Mouse (Mus musculus) stomach, embryonic 16.5 days (tissue): ENCODE results near the gene Olfr551. TPM values are rescaled to one million over a fixed set of nuclear protein-coding genes. Genes with fewer than 3 reads are reported as not detected.
"Not testable (repeated sequence)": the region's sequence is repeated elsewhere in the genome, so short reads cannot be mapped to it uniquely, and the experiment has no call there.

Source experiments
- ATAC-seq: fragments of 200-750 bp; cut with Nextera tagmentation; 2 replicates; pipeline ENCODE4 v1.8.0; 2017; ENCODE audit warnings: moderate number of reproducible peaks, moderate TSS enrichment; ENCODE audit not compliant: insufficient read depth, low FRiP score
- H3K27ac ChIP-seq: fragments of 300-500 bp; sonication (generic); 2 replicates; pipeline ENCODE4 v1.5.1; 2014; ENCODE audit warnings: low read length
- H3K27me3 ChIP-seq: fragments of 300-500 bp; sonication (generic); 2 replicates; pipeline ENCODE4 v1.6.1; 2014; ENCODE audit warnings: low read length, control low read depth, mixed read lengths; ENCODE audit not compliant: control insufficient read depth, insufficient read depth
- H3K36me3 ChIP-seq: fragments of 300-500 bp; sonication (generic); 2 replicates; pipeline ENCODE4 v1.6.1; 2014; ENCODE audit warnings: low read length; ENCODE audit not compliant: control insufficient read depth, insufficient read depth
- H3K4me1 ChIP-seq: fragments of 300-500 bp; sonication (generic); 2 replicates; pipeline ENCODE4 v1.6.1; 2014; ENCODE audit warnings: low read length, control low read depth, mixed read lengths; ENCODE audit not compliant: control insufficient read depth, insufficient read depth
- H3K4me2 ChIP-seq: fragments of 300-500 bp; sonication (generic); 2 replicates; pipeline ENCODE4 v1.6.1; 2014; ENCODE audit warnings: low read depth, low read length, mixed read lengths
- H3K4me3 ChIP-seq: fragments of 300-500 bp; sonication (generic); replicated peaks from 2 replicates; pipeline ENCODE4 v1.5.1; 2014; ENCODE audit warnings: mild to moderate bottlenecking, low read length
- H3K9ac ChIP-seq: fragments of 300-500 bp; sonication (generic); 2 replicates; pipeline ENCODE4 v1.6.1; 2014; ENCODE audit warnings: low read length
- H3K9me3 ChIP-seq: fragments of 300-500 bp; sonication (generic); replicated peaks from 2 replicates; pipeline ENCODE4 v1.6.1; 2016; ENCODE audit warnings: low read length, control low read depth; ENCODE audit not compliant: control insufficient read depth
- WGBS: fragments of 180-500 bp; shearing (Covaris S2); extraction: QIAGEN DNeasy Blood & Tissue Kit; methylation state at CpG from one replicate; pipeline ENCODE4 v1.1.7; 2014; 5-methylcytosine and 5-hydroxymethylcytosine counted together
- polyA plus RNA-seq: library from polyadenylated mRNA; unstranded; fragments of >200 nt; fragmentation: Nextera tagmentation; extraction: Ambion mirVana; gene quantifications from 2 replicates; pipeline ENCODE4 v1.2.1, GENCODE M21; 2015

Olfr551 gene
- polyA plus RNA-seq = not detected in 2 replicates

DNA sequence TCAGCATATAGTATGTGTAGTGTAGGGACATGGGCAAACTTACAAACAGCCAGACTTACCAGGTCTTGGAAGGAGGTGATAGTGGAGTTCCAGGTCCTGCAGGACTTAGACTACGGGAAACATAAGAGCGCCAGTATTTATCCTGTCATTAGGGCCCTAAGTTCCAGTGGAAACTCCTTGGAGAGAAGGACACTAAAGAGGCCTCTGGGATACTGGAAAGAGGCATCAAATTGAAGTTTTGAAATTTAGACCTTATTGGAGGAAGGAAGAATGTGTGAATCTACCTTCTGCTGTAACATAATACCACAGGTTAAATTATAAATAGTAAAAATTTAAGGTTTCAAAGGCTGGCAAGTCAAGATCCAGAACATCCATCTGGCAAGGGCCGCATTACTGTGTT is at the start of gene Olfr551:
Olfr551 (minus strand) TSS at position 101 of the 400 bp plus-strand sequence.
- 88% methylated on average over 3 of the region's 3 CpGs for WGBS
- H3K27ac ChIP-seq = no peak within 1 kb of the TSS
- no peak for ATAC-seq
- no peaks in the 10 kb centered on the region for H3K27me3 ChIP-seq
- no peaks in the 10 kb centered on the region for H3K36me3 ChIP-seq
- no peaks in the 10 kb centered on the region for H3K4me1 ChIP-seq
- H3K4me3 ChIP-seq = no peak within 1 kb of the TSS
- no peak within 1 kb of the TSS for H3K4me2 ChIP-seq
- no peaks in the 10 kb centered on the region for H3K9me3 ChIP-seq
- no peak within 1 kb of the TSS for H3K9ac ChIP-seq

DNA sequence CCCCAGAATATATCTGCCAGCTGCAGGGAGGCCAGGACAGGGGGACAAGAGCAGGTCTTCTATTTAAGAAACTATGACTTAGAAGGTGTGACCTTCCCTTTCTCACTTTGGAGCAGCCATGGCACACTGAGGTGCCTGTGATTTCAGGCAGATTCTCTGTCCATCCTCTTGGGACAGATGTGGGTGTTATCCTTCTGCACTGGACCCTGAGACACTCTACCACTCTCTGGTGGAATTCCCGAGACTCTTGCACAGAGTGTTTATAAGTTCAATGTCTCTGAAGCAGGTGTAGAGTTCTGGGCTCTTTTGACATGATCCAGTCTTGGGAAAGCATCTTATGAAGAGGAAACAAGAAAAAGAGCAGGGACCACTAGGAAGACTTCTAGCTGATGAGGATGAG is 46.4 kb upstream of the Olfr551 start, which contains the start of gene Olfr554:
Olfr554 (plus strand) TSS at position 301 of the 400 bp plus-strand sequence.
- no peak within 1 kb of the TSS for H3K27ac ChIP-seq
- 56% methylated on average over 1 of the region's 1 CpGs for WGBS
- H3K4me1 ChIP-seq = no peaks in the 10 kb centered on the region
- no peak within 1 kb of the TSS for H3K4me2 ChIP-seq
- ATAC-seq = no peak
- no peak within 1 kb of the TSS for H3K9ac ChIP-seq
- H3K36me3 ChIP-seq = no peaks in the 10 kb centered on the region
- H3K9me3 ChIP-seq = no peaks in the 10 kb centered on the region
- no peaks in the 10 kb centered on the region for H3K27me3 ChIP-seq
- H3K4me3 ChIP-seq = no peak within 1 kb of the TSS

DNA sequence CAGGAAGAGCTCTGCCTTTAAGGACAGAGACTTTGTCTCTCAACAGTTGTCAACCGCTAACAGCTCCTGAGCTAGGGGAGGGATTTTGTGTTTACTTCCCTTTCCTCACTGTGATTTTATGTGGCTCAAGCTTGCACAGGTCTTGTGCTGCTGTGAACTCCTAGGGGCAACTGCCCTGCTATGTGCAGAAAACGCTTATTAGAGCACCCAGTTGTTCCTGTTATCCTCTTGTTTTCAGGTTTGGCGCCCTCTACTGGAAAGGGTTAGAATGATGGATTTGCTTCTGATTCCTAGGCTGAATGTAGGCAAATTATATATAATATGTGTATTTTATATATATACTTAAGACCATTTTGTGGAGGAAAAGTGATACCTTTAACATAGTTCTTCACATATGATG is 45.0 kb upstream of the Olfr551 start:
- no peaks in the 10 kb centered on the region for H3K27me3 ChIP-seq
- no peaks in the 10 kb centered on the region for H3K9me3 ChIP-seq
- no peaks in the 10 kb centered on the region for H3K36me3 ChIP-seq
- WGBS = 28% methylated on average over 3 of the region's 3 CpGs
- H3K4me3 ChIP-seq = no peak overlapping the region
- H3K4me2 ChIP-seq = no peak overlapping the region
- H3K4me1 ChIP-seq = no peaks in the 10 kb centered on the region
- no peak overlapping the region for H3K27ac ChIP-seq
- no peak for ATAC-seq
- H3K9ac ChIP-seq = no peak overlapping the region

DNA sequence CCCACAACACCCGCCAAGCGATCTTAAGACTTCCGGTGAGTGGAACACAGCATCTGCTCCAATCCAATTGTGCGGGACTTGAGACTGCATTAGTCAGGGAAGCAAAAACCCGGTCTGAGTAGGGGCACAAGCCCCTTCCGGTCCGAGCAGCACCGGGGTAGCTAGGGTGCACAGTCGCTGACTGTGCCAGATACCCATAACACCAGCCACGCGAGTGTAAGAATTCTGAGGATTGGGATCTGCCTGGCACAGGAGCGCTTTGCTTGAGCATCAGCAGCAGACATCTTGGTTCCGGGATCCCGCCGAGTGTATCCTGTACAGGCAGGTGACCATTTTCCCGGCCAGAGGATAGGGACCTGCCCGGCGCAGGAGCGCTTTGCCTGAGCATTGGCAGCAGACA is 28.7 kb upstream of the Olfr551 start:
- H3K9ac ChIP-seq, ATAC-seq, H3K4me2 ChIP-seq, H3K4me1 ChIP-seq, H3K27me3 ChIP-seq, H3K27ac ChIP-seq, H3K4me3 ChIP-seq, H3K9me3 ChIP-seq, H3K36me3 ChIP-seq: not testable (repeated sequence)
- 85% methylated on average over 17 of the region's 19 CpGs for WGBS

DNA sequence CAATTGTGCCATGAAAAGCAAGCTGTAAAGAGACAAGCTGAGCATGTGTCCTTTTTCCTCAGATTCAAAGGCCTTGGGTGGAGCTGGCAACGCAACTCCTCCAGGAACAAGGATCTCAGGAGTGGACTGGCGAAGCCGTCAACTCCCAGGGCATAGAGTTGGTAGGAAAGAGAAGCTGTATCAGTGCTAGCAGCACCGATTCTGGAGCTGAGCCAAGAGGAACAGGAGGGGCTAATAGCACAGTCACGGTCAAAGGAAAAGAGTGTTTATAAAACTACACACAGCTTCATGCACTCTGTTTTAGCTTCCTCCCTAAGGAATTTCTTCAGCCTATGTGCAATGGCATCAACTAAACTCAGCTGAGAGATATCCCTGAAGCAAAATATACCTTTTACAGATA is 27.9 kb upstream of the Olfr551 start:
- Histone ChIP-seq H3K36me3 (no peaks in the 10 kb centered on the region), H3K4me3 (no peak overlapping the region), H3K9ac (no peak overlapping the region), H3K27me3 (no peaks in the 10 kb centered on the region), H3K4me1 (no peaks in the 10 kb centered on the region), H3K27ac (no peak overlapping the region), H3K4me2 (no peak overlapping the region), H3K9me3 (no peaks in the 10 kb centered on the region)
- ATAC-seq = no peak; the same call in 1 of the 2 replicates
- 37% methylated on average over 5 of the region's 5 CpGs for WGBS

DNA sequence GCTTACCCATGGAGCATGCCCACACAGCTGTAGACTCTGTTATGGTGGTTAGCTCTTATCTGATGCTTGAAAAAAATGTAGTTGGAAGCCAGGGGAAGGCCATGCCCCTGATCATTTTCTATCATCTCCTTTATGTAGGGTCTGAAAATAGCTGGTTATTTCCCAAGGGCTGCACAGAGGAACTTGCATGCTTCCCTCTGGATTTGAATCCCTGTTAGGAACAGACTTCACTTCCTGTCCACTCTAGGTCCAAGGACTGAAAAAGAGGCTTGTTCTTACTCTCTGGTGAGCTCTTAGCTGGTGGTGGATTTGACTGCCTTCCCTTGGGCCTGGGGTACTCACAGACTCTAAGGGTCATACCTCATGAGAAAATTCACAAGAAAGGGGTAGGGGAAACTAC is 26.4 kb upstream of the Olfr551 start, which contains the start of gene Olfr553:
Olfr553 (minus strand) TSS at position 101 of the 400 bp plus-strand sequence.
- Histone ChIP-seq H3K27ac (no peak within 1 kb of the TSS), H3K9ac (no peak within 1 kb of the TSS), H3K4me3 (no peak within 1 kb of the TSS), H3K27me3 (no peaks in the 10 kb centered on the region), H3K9me3 (no peaks in the 10 kb centered on the region), H3K4me1 (no peaks in the 10 kb centered on the region), H3K4me2 (no peak within 1 kb of the TSS), H3K36me3 (no peaks in the 10 kb centered on the region)
- no peak for ATAC-seq

DNA sequence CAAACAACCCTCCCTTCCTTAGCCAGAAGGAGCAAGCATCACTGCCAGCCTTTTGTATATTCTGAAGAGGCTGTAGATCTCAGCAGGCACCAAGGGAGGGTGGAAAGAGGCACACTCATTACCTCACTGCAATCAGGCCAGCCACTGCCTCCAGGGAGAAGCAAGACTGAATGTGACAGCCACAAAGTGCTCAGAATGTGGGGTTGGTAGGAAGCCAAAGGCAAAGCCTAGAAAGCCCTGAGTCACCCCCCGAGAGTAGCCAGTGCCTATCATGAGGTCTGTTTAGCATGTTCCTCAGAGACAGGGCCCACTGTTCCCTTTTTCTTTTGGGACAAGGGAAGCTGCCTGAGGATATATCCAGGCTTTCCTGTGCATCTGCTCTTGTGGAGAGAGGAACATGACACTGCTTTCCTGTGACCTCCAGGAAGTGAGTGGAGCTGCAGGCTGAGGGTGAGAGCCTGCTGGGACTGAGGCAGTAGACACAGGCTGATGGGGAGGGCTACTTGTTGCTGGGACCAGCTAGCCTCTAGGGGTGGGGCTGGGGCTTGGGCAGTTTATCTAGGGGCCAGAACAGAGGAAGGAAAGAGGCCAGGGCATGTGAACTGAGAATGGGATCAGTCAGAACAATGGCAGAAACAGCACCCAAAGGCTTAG is 5.8 kb upstream of the Olfr551 start, which contains the start of gene Olfr552:
Olfr552 (plus strand) TSS at position 393 of the 654 bp plus-strand sequence.
- no peak for ATAC-seq
- no peak within 1 kb of the TSS for H3K4me2 ChIP-seq
- H3K4me3 ChIP-seq = no peak within 1 kb of the TSS
- WGBS = 57% methylated on average over 1 of the region's 1 CpGs
- no peaks in the 10 kb centered on the region for H3K27me3 ChIP-seq
- no peaks in the 10 kb centered on the region for H3K9me3 ChIP-seq
- no peak within 1 kb of the TSS for H3K27ac ChIP-seq
- H3K36me3 ChIP-seq = no peaks in the 10 kb centered on the region
- H3K9ac ChIP-seq = no peak within 1 kb of the TSS
- H3K4me1 ChIP-seq = no peaks in the 10 kb centered on the region

DNA sequence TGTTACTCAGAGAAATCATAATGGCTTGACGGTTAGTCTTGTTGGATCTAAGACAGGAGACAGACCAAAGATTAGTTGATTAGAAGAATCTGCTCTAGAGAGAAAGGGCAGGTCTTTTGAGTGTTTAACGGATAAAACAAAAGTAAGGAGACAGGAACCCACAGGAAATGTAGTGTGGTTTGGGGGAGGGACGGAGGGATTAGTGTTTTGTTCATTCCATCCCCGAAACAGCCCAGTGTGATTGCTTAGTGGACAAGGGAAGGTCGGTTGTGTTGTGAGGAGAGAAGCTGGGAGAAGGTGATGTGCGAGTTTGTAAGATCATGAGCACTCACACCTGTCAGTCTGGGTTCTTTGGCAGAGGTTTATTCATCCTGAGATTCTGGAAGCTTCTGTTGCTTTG is 15.7 kb downstream of the Olfr551 start:
- no peak overlapping the region for H3K4me3 ChIP-seq
- no peak for ATAC-seq
- WGBS = 58% methylated on average over 6 of the region's 6 CpGs

DNA sequence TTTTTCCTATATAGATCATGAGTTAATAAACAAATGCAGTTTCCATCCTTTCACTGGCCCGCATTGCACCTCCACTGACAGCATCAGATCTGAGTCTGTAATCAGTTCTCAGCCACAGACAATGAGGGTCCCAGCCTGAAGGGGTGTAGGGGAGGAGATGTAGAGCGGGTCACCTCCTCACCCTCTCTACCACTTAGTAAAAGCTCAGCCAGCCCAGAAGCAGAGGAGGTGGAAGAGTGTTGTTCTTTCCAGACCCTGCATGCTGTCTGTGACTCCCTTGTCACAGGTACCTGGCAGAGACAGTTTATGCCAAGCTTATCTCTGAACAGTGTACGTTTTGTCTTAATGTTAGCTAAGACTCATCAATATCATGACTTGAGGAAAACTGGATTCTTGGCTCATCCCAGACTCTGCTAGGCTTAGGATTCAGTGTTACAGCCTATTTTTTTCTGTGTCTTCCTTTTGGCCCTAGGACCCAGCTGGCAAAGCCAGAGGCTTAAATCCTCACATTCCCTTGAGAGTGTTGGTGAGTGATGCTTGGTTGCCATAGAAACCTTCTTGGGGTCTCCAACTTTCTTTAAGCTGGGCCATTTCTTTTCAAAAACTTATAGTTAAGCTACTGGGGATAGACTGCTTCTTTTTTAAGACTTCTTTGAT is 18.4 kb downstream of the Olfr551 start:
- Histone ChIP-seq H3K4me1 (no peaks in the 10 kb centered on the region), H3K27ac (no peak overlapping the region), H3K9ac (no peak overlapping the region), H3K4me3 (no peak overlapping the region), H3K27me3 (no peaks in the 10 kb centered on the region), H3K4me2 (no peak overlapping the region), H3K9me3 (no peaks in the 10 kb centered on the region), H3K36me3 (no peaks in the 10 kb centered on the region)
- 76% methylated on average over 3 of the region's 3 CpGs for WGBS
- no peak for ATAC-seq

More for the DNA sequence above, 15.7 kb downstream of the Olfr551 start:
- no peak overlapping the region for H3K27ac ChIP-seq
- no peaks in the 10 kb centered on the region for H3K36me3 ChIP-seq
- no peak overlapping the region for H3K4me2 ChIP-seq
- no peaks in the 10 kb centered on the region for H3K9me3 ChIP-seq
- H3K4me1 ChIP-seq = no peaks in the 10 kb centered on the region
- H3K9ac ChIP-seq = no peak overlapping the region
- H3K27me3 ChIP-seq = no peaks in the 10 kb centered on the region
